15 mouse cellular contexts compared by ENCODE assay signal in genomic region chr6:54509264-54509663, GRCm38 (mm10). TPM values are rescaled to one million over a fixed set of nuclear protein-coding genes. Genes with fewer than 3 reads are reported as not detected.
A peak's percentile ranks its signal among the peaks of the same experiment; 100 is the strongest.
DNase-seq lines count a peak whose midpoint lies in the region; ATAC-seq and TF ChIP-seq lines count a peak whose summit lies in the region.
"Had no signal": no experiment of that assay in that cellular context is flagged by ENCODE, and none has a peak within 500 bp of the region (broad histone marks: within the 10 kb centered on the region; RNA-seq: fewer than 3 reads in every experiment).

No protein-coding gene starts in this region.

- no peak for TF ChIP-seq POLR2A in brain, embryonic 14.5 days (IDR thresholded peaks at IDR 0.05; ENCODE audit: borderline replicate concordance, extremely low read depth, insufficient read depth, insufficient read length, poor library complexity, severe bottlenecking)

- no peaks in the 10 kb centered on the region for H3K9me3 ChIP-seq in embryonic facial prominence, embryonic 13.5 days
- H3K9me3 ChIP-seq in limb, embryonic 12.5 days = no peaks in the 10 kb centered on the region
- H3K9me3 ChIP-seq: embryonic facial prominence, embryonic 15.5 days had no signal

- no peak overlapping the region for H3K4me2 ChIP-seq in embryonic facial prominence, embryonic 13.5 days
- no peak overlapping the region for H3K4me2 ChIP-seq in limb, embryonic 12.5 days
- H3K4me2 ChIP-seq: embryonic facial prominence, embryonic 15.5 days had no signal

- peaks cover 16% of the 10 kb centered on the region for H3K4me1 ChIP-seq in embryonic facial prominence, embryonic 13.5 days
- peaks cover 22% of the 10 kb centered on the region for H3K4me1 ChIP-seq in limb, embryonic 12.5 days (replicated peaks)

- WGBS in embryonic facial prominence, embryonic 13.5 days = 87% methylated on average over 13 of the region's 13 CpGs
- 90% methylated on average over 13 of the region's 13 CpGs for WGBS in limb, embryonic 12.5 days

- ATAC-seq in cerebellum, adult (ENCODE audit: insufficient number of reproducible peaks, low FRiP score, low TSS enrichment) = peak; percentile 13; the same call in 1 of the 2 replicates
- ATAC-seq in embryonic facial prominence, embryonic 13.5 days (ENCODE audit: insufficient number of reproducible peaks, insufficient read depth, low FRiP score, low TSS enrichment, low read depth) = peak; percentile 44; the same call in 1 of the 2 replicates
- no peak for ATAC-seq in limb, embryonic 12.5 days (ENCODE audit: insufficient number of reproducible peaks, insufficient read depth, low FRiP score, low TSS enrichment, low read depth)
- ATAC-seq: intestine, postnatal 0 days; Patski had no signal

- no peak overlapping the region for H3K9ac ChIP-seq in embryonic facial prominence, embryonic 13.5 days
- H3K9ac ChIP-seq in limb, embryonic 12.5 days (replicated peaks) = no peak overlapping the region
- H3K9ac ChIP-seq: embryonic facial prominence, embryonic 15.5 days; liver, embryonic 14.5 days had no signal

- H3K27ac ChIP-seq in embryonic facial prominence, embryonic 13.5 days = 0 out of 2 replicates have a peak overlapping the region, but pooled peaks have one; percentile 55
- H3K27ac ChIP-seq in limb, embryonic 12.5 days = peak overlapping the region; percentile 76; the same call in 1 of the 2 replicates
- H3K27ac ChIP-seq: embryonic facial prominence, embryonic 15.5 days; liver, embryonic 14.5 days had no signal

- H3K36me3 ChIP-seq in embryonic facial prominence, embryonic 13.5 days = no peaks in the 10 kb centered on the region
- H3K36me3 ChIP-seq in limb, embryonic 12.5 days = no peaks in the 10 kb centered on the region
- H3K36me3 ChIP-seq: embryonic facial prominence, embryonic 15.5 days had no signal

- TF ChIP-seq CTCF in brain, embryonic 14.5 days (IDR thresholded peaks at IDR 0.05; ENCODE audit: borderline replicate concordance, extremely low read depth, insufficient read depth, insufficient read length) = no peak

- DNase-seq in cerebellum, adult 11 months = no peak
- DNase-seq in brain, embryonic 14.5 days (ENCODE audit: low read depth) = peak; percentile 15
- no peak for DNase-seq in gastrocnemius, postnatal 25 days
- no peak for DNase-seq in adrenal gland, postnatal 25 days
- no peak for DNase-seq in embryo, embryonic 9.5 days (ENCODE audit: extremely low spot score)
- DNase-seq: adrenal gland, adult 2 months; lung, postnatal 36 days had no signal

- H3K27me3 ChIP-seq in embryonic facial prominence, embryonic 13.5 days = no peaks in the 10 kb centered on the region
- peaks cover 1% of the 10 kb centered on the region; the same call in 1 of the 2 replicates for H3K27me3 ChIP-seq in limb, embryonic 12.5 days
- H3K27me3 ChIP-seq: embryonic facial prominence, embryonic 15.5 days had no signal

- no peak overlapping the region for H3K4me3 ChIP-seq in embryonic facial prominence, embryonic 13.5 days
- H3K4me3 ChIP-seq in limb, embryonic 12.5 days (replicated peaks) = no peak overlapping the region
- H3K4me3 ChIP-seq: embryonic facial prominence, embryonic 15.5 days; myocyte had no signal

RNA-seq across cellular contexts. Expression of gene Scrn1, which starts 57.0 kb away (rescaled TPM):
- 72.0 and 92.9 TPM in 2 replicates for polyA plus RNA-seq in brain, embryonic 14.5 days (2012; rRNA removed)
- polyA plus RNA-seq in embryonic facial prominence, embryonic 13.5 days (2015; fragmentation: Nextera tagmentation; extraction: Ambion mirVana) = 7.3 and 11.0 TPM in 2 replicates
- 13.9 and 15.0 TPM in 2 replicates for polyA plus RNA-seq in limb, embryonic 12.5 days (2016; fragmentation: Nextera tagmentation; extraction: Ambion mirVana)
- 1 to 10 TPM; 3.3 to 4.2 TPM for total RNA-seq in gastrocnemius, postnatal 25 days (2021)
- 30.7 and 36.1 TPM in 2 replicates for total RNA-seq in adrenal gland, postnatal 25 days (2021)
